Mouse (Mus musculus) stomach, postnatal 0 days (tissue): ENCODE results near the gene Kif12.

Source experiments
- CTCF ChIP-seq: IDR thresholded peaks from 2 replicates; pipeline ENCODE4 v1.5.1; 2016; ENCODE audit warnings: antibody characterized with exemption, low read depth, mild to moderate bottlenecking, moderate library complexity
- EP300 ChIP-seq: optimal IDR thresholded peaks from 2 replicates; pipeline ENCODE3; 2016; ENCODE audit warnings: antibody characterized with exemption

GRCm38 (mm10) chr4:63170061-63170460 lies 1.9 kb downstream of the Kif12 start:
- TF ChIP-seq EP300 (no peak), CTCF (no peak)
